Mouse (Mus musculus) olfactory bulb, adult 2 months (tissue): Measurements from ENCODE around the gene Jade2.

Experiments
- CTCF ChIP-seq: fragments of 200-500 bp; IDR thresholded peaks from 2 replicates; pipeline ENCODE4 v1.5.1; 2012; ENCODE audit warnings: low read depth, mild to moderate bottlenecking, low read length, moderate library complexity; ENCODE audit not compliant: insufficient read depth
- POLR2A ChIP-seq: fragments of 200-500 bp; IDR thresholded peaks from 2 replicates; pipeline ENCODE4 v1.6.1; 2012; ENCODE audit warnings: mild to moderate bottlenecking, low read depth, low read length, moderate library complexity; ENCODE audit not compliant: insufficient read depth

GRCm38 (mm10) chr11:51881041-51881730 lies 23.7 kb upstream of the Jade2 start:
- TF ChIP-seq POLR2A (no peak), CTCF (no peak)
